Mouse (Mus musculus): Measurements from ENCODE around the gene Antxr1. TPM values are rescaled to one million over a fixed set of nuclear protein-coding genes. Genes with fewer than 3 reads are reported as not detected.

The Antxr1 gene
- total RNA-seq, 2 experiments from 2014 or later = 9.0 to 10.2 TPM

- DNase-seq = no peak
Observed at GRCm38 (mm10) chr6:87184418-87184817, 151.2 kb downstream of the Antxr1 start.

GRCm38 (mm10) chr6:87183981-87184380, 151.6 kb downstream of the Antxr1 start:
- no peak for DNase-seq

GRCm38 (mm10) chr6:87183159-87183558, 152.5 kb downstream of the Antxr1 start:
- peak; percentile 30 to 39 for DNase-seq

- DNase-seq = no peak
Observed at GRCm38 (mm10) chr6:87182736-87183135, 152.9 kb downstream of the Antxr1 start.

GRCm38 (mm10) chr6:87171461-87171860, 164.2 kb downstream of the Antxr1 start:
- DNase-seq = no peak

GRCm38 (mm10) chr6:87170875-87171274, 164.7 kb downstream of the Antxr1 start:
- DNase-seq = no peak

- DNase-seq = no peak
Observed at GRCm38 (mm10) chr6:87170277-87170676, 165.3 kb downstream of the Antxr1 start.

GRCm38 (mm10) chr6:87168021-87168420, 167.6 kb downstream of the Antxr1 start:
- no peak for DNase-seq

GRCm38 (mm10) chr6:87166673-87167305, 168.8 kb downstream of the Antxr1 start:
- DNase-seq = no peak

- peak; percentile 21 to 37 for DNase-seq
Observed at GRCm38 (mm10) chr6:87165536-87166311, 169.9 kb downstream of the Antxr1 start.

GRCm38 (mm10) chr6:87161391-87162263, 174.0 kb downstream of the Antxr1 start:
- DNase-seq = no peak

GRCm38 (mm10) chr6:87160196-87160595, 175.4 kb downstream of the Antxr1 start:
- no peak for DNase-seq

GRCm38 (mm10) chr6:87158062-87158623, 177.5 kb downstream of the Antxr1 start:
- DNase-seq = no peak

GRCm38 (mm10) chr6:87153836-87154235, 181.8 kb downstream of the Antxr1 start:
- no peak for DNase-seq

- DNase-seq = no peak
Observed at GRCm38 (mm10) chr6:87153231-87153580, 182.4 kb downstream of the Antxr1 start.

- no peak for DNase-seq
Observed at GRCm38 (mm10) chr6:87152461-87153230, 183.0 kb downstream of the Antxr1 start.

- no peak for DNase-seq
Observed at GRCm38 (mm10) chr6:87151427-87151826, 184.2 kb downstream of the Antxr1 start.

GRCm38 (mm10) chr6:87150471-87150870, 185.2 kb downstream of the Antxr1 start:
- DNase-seq = no peak

GRCm38 (mm10) chr6:87147921-87148320, 187.7 kb downstream of the Antxr1 start:
- DNase-seq = no peak

GRCm38 (mm10) chr6:87143594-87143993, 192.0 kb downstream of the Antxr1 start:
- DNase-seq = no peak

- no peak for DNase-seq
Observed at GRCm38 (mm10) chr6:87142239-87142638, 193.4 kb downstream of the Antxr1 start.

Data from layer of hippocampus, postnatal 36 days (tissue).